Mouse (Mus musculus): ENCODE data around the gene Rhbdf2. TPM values are rescaled to one million over a fixed set of nuclear protein-coding genes. Genes with fewer than 3 reads are reported as not detected.

Gene Rhbdf2
- polyA plus RNA-seq, 1 experiment: 29.9 TPM

DNA sequence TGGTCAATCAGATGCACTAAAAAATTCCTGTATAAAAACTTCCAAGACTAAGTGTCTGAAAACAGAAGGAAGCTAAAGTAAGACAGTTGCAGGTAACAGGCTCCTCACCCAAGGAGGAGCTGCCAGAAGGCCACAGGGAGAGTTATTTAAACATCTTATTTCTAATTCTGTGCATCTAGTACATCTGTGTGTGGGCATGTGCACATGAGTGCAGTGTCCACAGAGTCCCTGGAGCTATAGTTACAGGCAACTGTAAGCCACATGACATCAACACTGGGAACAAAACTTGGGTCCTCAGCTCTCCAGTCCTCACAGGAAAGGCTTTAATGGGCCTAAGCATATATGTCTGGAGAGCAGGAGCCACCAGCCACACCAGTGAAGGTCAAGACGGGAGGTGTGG lies 74.6 kb downstream of the Rhbdf2 start:
- no peak for DNase-seq (ENCODE audit: low read depth)

DNA sequence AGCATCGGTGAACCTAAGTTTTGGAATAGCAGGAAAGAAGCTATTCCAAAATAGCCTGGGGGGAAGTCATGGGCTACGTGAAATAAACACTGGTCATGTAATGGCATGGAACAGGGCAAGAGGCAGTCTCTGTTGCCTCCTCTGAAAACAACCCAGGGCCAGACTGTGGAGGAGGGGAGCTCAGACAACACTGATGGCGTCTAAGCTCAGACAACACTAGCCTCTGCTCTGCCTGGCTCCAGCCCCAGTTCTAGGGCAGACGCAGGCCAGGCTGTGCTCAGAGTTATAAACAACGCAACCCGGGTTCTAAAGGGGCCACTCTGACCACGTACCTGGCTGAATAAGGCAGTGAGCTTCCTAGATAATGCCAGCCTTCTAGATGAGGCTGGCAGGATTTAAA lies 76.1 kb downstream of the Rhbdf2 start:
- no peak for DNase-seq (ENCODE audit: low read depth)

DNA sequence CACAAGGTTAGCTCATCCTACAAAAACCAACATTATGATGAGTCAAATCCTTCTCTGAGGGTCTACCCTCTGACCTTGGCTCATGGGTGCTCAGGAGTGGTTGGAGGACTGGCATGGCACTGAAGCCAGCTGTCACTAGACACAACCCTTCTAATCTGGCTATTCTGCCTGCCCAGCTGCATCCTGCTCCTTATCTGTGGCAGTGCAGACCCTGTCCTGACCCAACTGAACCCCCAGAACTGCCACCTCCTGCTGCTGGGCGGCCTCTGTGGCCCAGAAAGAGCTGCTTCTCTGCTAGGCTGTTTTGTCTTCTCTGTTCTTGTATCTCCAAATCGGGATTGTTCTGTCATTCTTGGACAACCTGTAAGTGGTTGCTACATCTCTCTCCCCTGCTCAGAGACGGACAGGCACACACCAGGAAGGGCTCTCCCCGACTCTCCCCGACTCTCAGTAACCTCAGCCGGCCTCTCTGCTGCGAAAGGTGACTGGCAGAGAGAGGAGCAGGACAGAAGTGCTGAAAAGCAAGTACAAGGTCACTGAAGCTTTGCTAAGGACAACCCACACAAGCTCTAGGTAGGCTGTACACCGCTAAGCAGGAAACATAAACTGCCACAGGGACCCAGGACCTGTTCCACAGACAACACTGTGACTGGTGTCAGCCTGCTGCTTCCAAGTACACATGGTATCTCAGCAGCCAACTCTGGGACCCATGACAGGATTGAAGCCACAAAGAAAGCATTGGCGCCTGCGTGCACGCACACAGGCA lies 77.4 kb downstream of the Rhbdf2 start:
- DNase-seq (ENCODE audit: low read depth): no peak

DNA sequence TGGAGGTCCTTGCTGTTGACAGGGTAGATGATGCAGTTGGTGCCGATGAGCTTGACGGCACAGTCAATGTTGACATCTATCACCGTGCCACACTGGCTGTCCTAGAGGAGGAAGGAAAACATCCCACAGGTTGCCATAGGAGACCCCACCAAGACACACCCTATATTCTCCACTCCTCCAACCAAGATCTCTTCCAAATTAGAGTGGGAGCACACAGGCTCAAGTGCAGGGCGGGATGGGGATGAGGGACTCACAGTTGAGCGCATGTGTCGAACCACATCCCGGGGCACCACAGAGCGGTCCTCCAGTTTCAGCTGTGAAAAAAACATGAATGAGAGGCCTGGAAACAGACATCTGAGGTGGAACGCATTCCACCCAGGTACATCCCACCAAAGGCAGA lies 78.0 kb downstream of the Rhbdf2 start:
- no peak for DNase-seq (ENCODE audit: low read depth)

Other genes with a start within 250 kb of the Rhbdf2 start
- 12.5 and 16.1 TPM in 2 replicates for gene Rnf157, start 214.0 kb downstream of the Rhbdf2 start, polyA plus RNA-seq (2012; rRNA removed)
- gene Ubald2, start 192.9 kb downstream of the Rhbdf2 start, polyA plus RNA-seq (2012; rRNA removed): 110 and 127 TPM in 2 replicates
- 1.2 and 3.0 TPM in 2 replicates for gene Qrich2, start 160.8 kb downstream of the Rhbdf2 start, polyA plus RNA-seq (2012; rRNA removed)
- 64.2 and 89.9 TPM in 2 replicates for gene Prpsap1, start 132.8 kb downstream of the Rhbdf2 start, polyA plus RNA-seq (2012; rRNA removed)
- gene Sphk1, start 96.1 kb downstream of the Rhbdf2 start, polyA plus RNA-seq (2012; rRNA removed): 29.1 and 37.2 TPM in 2 replicates
- 20.5 and 21.5 TPM in 2 replicates for gene Ube2o, start 45.6 kb downstream of the Rhbdf2 start, polyA plus RNA-seq (2012; rRNA removed)
- 0.36 TPM in 1 of 2 replicates, not detected in the other for gene Aanat, start 40.6 kb downstream of the Rhbdf2 start, polyA plus RNA-seq (2012; rRNA removed)
- 1.7 and 1.9 TPM in 2 replicates for gene Prcd, start 26.5 kb upstream of the Rhbdf2 start, polyA plus RNA-seq (2012; rRNA removed)
- gene Cygb, start 27.3 kb upstream of the Rhbdf2 start, polyA plus RNA-seq (2012; rRNA removed): 50.3 and 55.4 TPM in 2 replicates
- gene St6galnac1, start 148.5 kb upstream of the Rhbdf2 start, polyA plus RNA-seq (2012; rRNA removed): 0.57 TPM in 1 of 2 replicates, not detected in the other
- gene Mxra7, start 201.0 kb upstream of the Rhbdf2 start, polyA plus RNA-seq (2012; rRNA removed): 13.9 and 31.5 TPM in 2 replicates
- 20.9 and 25.9 TPM in 2 replicates for gene Mettl23, start 216.3 kb upstream of the Rhbdf2 start, polyA plus RNA-seq (2012; rRNA removed)
- 27.9 and 32.5 TPM in 2 replicates for gene Jmjd6, start 216.4 kb upstream of the Rhbdf2 start, polyA plus RNA-seq (2012; rRNA removed)
- gene Mfsd11, start 225.4 kb upstream of the Rhbdf2 start, polyA plus RNA-seq (2012; rRNA removed): 34.2 and 36.7 TPM in 2 replicates
- gene Srsf2, start 226.1 kb upstream of the Rhbdf2 start, polyA plus RNA-seq (2012; rRNA removed): 279 and 335 TPM in 2 replicates